ENCODE assay signal across 7 mouse cellular contexts in genomic region chr4:132884844-132885374, GRCm38 (mm10). TPM values are rescaled to one million over a fixed set of nuclear protein-coding genes. Genes with fewer than 3 reads are reported as not detected.
DNase-seq lines count a peak whose midpoint lies in the region; ATAC-seq and TF ChIP-seq lines count a peak whose summit lies in the region.

No protein-coding gene starts in this region.

- intact Hi-C loops in left cerebral cortex, postnatal 10 days (cut with DNase I) = no loop called here

- H3K27ac ChIP-seq in thymus, adult 2 months (ENCODE audit: control insufficient read depth, insufficient read depth, low read length) = no peak overlapping the region
- 0 out of 2 replicates have a peak overlapping the region, but pooled peaks have one; percentile 84 for H3K27ac ChIP-seq in forebrain, embryonic 12.5 days
- H3K27ac ChIP-seq in limb, embryonic 12.5 days = peak overlapping the region; percentile 81
- peak overlapping the region; percentile 77; the same call in 1 of the 2 replicates for H3K27ac ChIP-seq in midbrain, postnatal 0 days (ENCODE audit: low read depth, low read length)

- H3K4me3 ChIP-seq in thymus, adult 2 months (ENCODE audit: control insufficient read depth, insufficient read depth, low read length) = peak overlapping the region; percentile 80
- peak overlapping the region; percentile 93 for H3K4me3 ChIP-seq in forebrain, embryonic 12.5 days (replicated peaks)
- peak overlapping the region; percentile 96 for H3K4me3 ChIP-seq in limb, embryonic 12.5 days (replicated peaks)
- peak overlapping the region; percentile 97 for H3K4me3 ChIP-seq in midbrain, postnatal 0 days (ENCODE audit: low read depth, low read length)

- WGBS in thymus, adult 2 months = 8% methylated on average over 9 of the region's 9 CpGs
- 13% methylated on average over 9 of the region's 9 CpGs for whole genome bisulfite sequencing in forebrain, embryonic 12.5 days
- 16% methylated on average over 9 of the region's 9 CpGs for WGBS in limb, embryonic 12.5 days
- 13% methylated on average over 9 of the region's 9 CpGs for WGBS in midbrain, postnatal 0 days

- peaks cover 8% of the 10 kb centered on the region for H3K4me1 ChIP-seq in thymus, adult 2 months (replicated peaks; ENCODE audit: control insufficient read depth, insufficient read depth, low read length)
- H3K4me1 ChIP-seq in forebrain, embryonic 12.5 days = peaks cover 23% of the 10 kb centered on the region
- H3K4me1 ChIP-seq in limb, embryonic 12.5 days (replicated peaks) = peaks cover 16% of the 10 kb centered on the region
- peaks cover 10% of the 10 kb centered on the region; the same call in 1 of the 2 replicates for H3K4me1 ChIP-seq in midbrain, postnatal 0 days (ENCODE audit: insufficient read depth, low read length)

- peak overlapping the region; percentile 96 for H3K9ac ChIP-seq in forebrain, embryonic 12.5 days
- H3K9ac ChIP-seq in limb, embryonic 12.5 days (replicated peaks) = peak overlapping the region; percentile 93
- peak overlapping the region; percentile 91 for H3K9ac ChIP-seq in midbrain, postnatal 0 days (replicated peaks; ENCODE audit: low read length, poor library complexity, severe bottlenecking)

- no peaks in the 10 kb centered on the region for H3K27me3 ChIP-seq in thymus, adult 2 months (ENCODE audit: control insufficient read depth, insufficient read depth, low read length)
- peaks cover 4% of the 10 kb centered on the region; the same call in 1 of the 2 replicates for H3K27me3 ChIP-seq in forebrain, embryonic 12.5 days
- no peaks in the 10 kb centered on the region for H3K27me3 ChIP-seq in limb, embryonic 12.5 days
- H3K27me3 ChIP-seq in midbrain, postnatal 0 days (ENCODE audit: insufficient read depth, low read length) = no peaks in the 10 kb centered on the region

- no peak for TF ChIP-seq CTCF in thymus, adult 2 months (IDR thresholded peaks at IDR 0.05; ENCODE audit: borderline replicate concordance, control insufficient read depth, extremely low read depth, insufficient read depth, low read length, poor library complexity)
- TF ChIP-seq CTCF in midbrain, postnatal 0 days (IDR thresholded peaks at IDR 0.05) = no peak

- no peaks in the 10 kb centered on the region for H3K36me3 ChIP-seq in thymus, adult 2 months (ENCODE audit: control insufficient read depth, insufficient read depth, low read length)
- H3K36me3 ChIP-seq in forebrain, embryonic 12.5 days (replicated peaks) = peaks cover 12% of the 10 kb centered on the region
- H3K36me3 ChIP-seq in limb, embryonic 12.5 days = peaks cover 11% of the 10 kb centered on the region
- H3K36me3 ChIP-seq in midbrain, postnatal 0 days (ENCODE audit: insufficient read depth, low read length) = no peaks in the 10 kb centered on the region

- DNase-seq in thymus, adult 2 months = no peak
- no peak for DNase-seq in thymus, postnatal 25 days
- no peak for DNase-seq in midbrain, postnatal 0 days (ENCODE audit: low spot score)
- no peak for DNase-seq in cerebellum, adult 18-20 months
- no peak for DNase-seq in left cerebral cortex, postnatal 10 days (ENCODE audit: extremely low spot score in 1 of 2, low spot score in 2 of 2)

- TF ChIP-seq POLR2A in thymus, adult 2 months (IDR thresholded peaks at IDR 0.05; ENCODE audit: control insufficient read depth, extremely low read depth, insufficient read depth, low read length, poor library complexity) = no peak

- H3K9me3 ChIP-seq in forebrain, embryonic 12.5 days = no peaks in the 10 kb centered on the region
- H3K9me3 ChIP-seq in limb, embryonic 12.5 days = no peaks in the 10 kb centered on the region
- no peaks in the 10 kb centered on the region for H3K9me3 ChIP-seq in midbrain, postnatal 0 days (ENCODE audit: low read length)

- H3K4me2 ChIP-seq in forebrain, embryonic 12.5 days = peak overlapping the region; percentile 90
- peak overlapping the region; percentile 91 for H3K4me2 ChIP-seq in limb, embryonic 12.5 days
- peak overlapping the region; percentile 63 for H3K4me2 ChIP-seq in midbrain, postnatal 0 days (ENCODE audit: low read depth, low read length, poor library complexity, severe bottlenecking)

- no peak for ATAC-seq in forebrain, embryonic 12.5 days (ENCODE audit: low FRiP score)
- no peak for ATAC-seq in limb, embryonic 12.5 days (ENCODE audit: insufficient number of reproducible peaks, insufficient read depth, low FRiP score, low TSS enrichment, low read depth)
- no peak for ATAC-seq in midbrain, postnatal 0 days (ENCODE audit: low FRiP score)

RNA-seq across cellular contexts. Expression of gene Stx12, which starts 0.6 kb away (rescaled TPM):
- polyA plus RNA-seq in thymus, adult 2 months (2012; rRNA removed) = 14.0 and 16.1 TPM in 2 replicates
- 93.7 and 94.7 TPM in 2 replicates for polyA plus RNA-seq in forebrain, embryonic 12.5 days (2016; fragmentation: Nextera tagmentation; extraction: Ambion mirVana)
- 61.1 and 62.8 TPM in 2 replicates for polyA plus RNA-seq in limb, embryonic 12.5 days (2016; fragmentation: Nextera tagmentation; extraction: Ambion mirVana)
- total RNA-seq in midbrain, postnatal 0 days (2014; rRNA removed) = 142 and 153 TPM in 2 replicates
- polyA plus RNA-seq in midbrain, postnatal 0 days (2015; fragmentation: Nextera tagmentation; extraction: Ambion mirVana) = 151 and 158 TPM in 2 replicates
- 100 to 1,000 TPM; 117 to 123 TPM for total RNA-seq in left cerebral cortex, postnatal 10 days (2021)

RNA-seq across cellular contexts. Expression of gene Fam76a, which starts 37.4 kb away (rescaled TPM):
- polyA plus RNA-seq in thymus, adult 2 months (2012; rRNA removed) = 15.0 and 15.1 TPM in 2 replicates
- polyA plus RNA-seq in forebrain, embryonic 12.5 days (2016; fragmentation: Nextera tagmentation; extraction: Ambion mirVana) = 30.3 and 31.3 TPM in 2 replicates
- 25.8 and 31.7 TPM in 2 replicates for polyA plus RNA-seq in limb, embryonic 12.5 days (2016; fragmentation: Nextera tagmentation; extraction: Ambion mirVana)
- 16.6 and 21.0 TPM in 2 replicates for total RNA-seq in midbrain, postnatal 0 days (2014; rRNA removed)
- polyA plus RNA-seq in midbrain, postnatal 0 days (2015; fragmentation: Nextera tagmentation; extraction: Ambion mirVana) = 31.0 and 38.2 TPM in 2 replicates
- 10 to 100 TPM; 31.8 to 36.9 TPM for total RNA-seq in left cerebral cortex, postnatal 10 days (2021)

RNA-seq across cellular contexts. Expression of gene Ppp1r8, which starts 41.9 kb away (rescaled TPM):
- polyA plus RNA-seq in thymus, adult 2 months (2012; rRNA removed) = 65.9 and 74.4 TPM in 2 replicates
- polyA plus RNA-seq in forebrain, embryonic 12.5 days (2016; fragmentation: Nextera tagmentation; extraction: Ambion mirVana) = 73.7 and 74.7 TPM in 2 replicates
- 62.1 and 68.5 TPM in 2 replicates for polyA plus RNA-seq in limb, embryonic 12.5 days (2016; fragmentation: Nextera tagmentation; extraction: Ambion mirVana)
- total RNA-seq in midbrain, postnatal 0 days (2014; rRNA removed) = 55.1 and 59.6 TPM in 2 replicates
- polyA plus RNA-seq in midbrain, postnatal 0 days (2015; fragmentation: Nextera tagmentation; extraction: Ambion mirVana) = 42.2 and 45.0 TPM in 2 replicates
- total RNA-seq in left cerebral cortex, postnatal 10 days (2021) = 10 to 100 TPM; 44.9 to 45.0 TPM
